Mouse (Mus musculus): Measurements from ENCODE around the gene Crocc2.

DNA sequence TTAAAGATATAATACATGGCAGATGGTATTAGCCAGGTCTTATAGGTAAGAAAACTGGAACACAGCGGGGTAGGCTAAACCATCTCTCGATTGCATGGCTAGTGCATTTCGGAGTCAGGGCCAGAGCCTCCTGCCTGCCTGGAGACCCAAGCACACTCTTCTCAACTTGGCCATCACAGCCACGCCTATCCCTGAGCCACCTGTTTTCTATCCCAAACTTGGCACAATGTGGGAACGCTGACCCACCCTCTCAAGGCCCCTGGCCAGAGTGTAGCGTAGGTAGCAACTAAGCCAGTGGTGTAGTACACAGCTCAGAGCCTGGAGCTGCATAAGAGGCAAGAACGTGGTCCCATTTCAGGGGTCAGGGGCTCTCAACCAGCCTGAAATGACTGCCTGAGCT, 87.2 kb downstream of the Crocc2 start:
- TF ChIP-seq JUND (IDR thresholded peaks at IDR 0.05; ENCODE audit: low read depth, low read length): no peak
- TF ChIP-seq POLR2A (IDR thresholded peaks at IDR 0.05; ENCODE audit: control insufficient read depth in 1 of 2, insufficient read depth in 1 of 2, low read depth in 1 of 2, low read length in 2 of 2, poor library complexity in 1 of 2): no peak
- TF ChIP-seq NELFE (IDR thresholded peaks at IDR 0.05; ENCODE audit: low read depth, low read length): no peak
- no peak for TF ChIP-seq MAFK (IDR thresholded peaks at IDR 0.05; ENCODE audit: borderline replicate concordance, low read depth, low read length)
- no peak for TF ChIP-seq NRF1 (IDR thresholded peaks at IDR 0.05; ENCODE audit: insufficient read depth, low read depth, low read length, poor library complexity, severe bottlenecking)
- TF ChIP-seq GABPA (IDR thresholded peaks at IDR 0.05; ENCODE audit: low read depth, low read length): no peak
- no peak for TF ChIP-seq CTCF (IDR thresholded peaks at IDR 0.05 in 2 of 3, conservative IDR thresholded peaks at IDR 0.05 in 1 of 3; ENCODE audit: control insufficient read depth in 1 of 3, insufficient read depth in 1 of 3, low read depth in 2 of 3, low read length in 3 of 3, poor library complexity in 1 of 3, severe bottlenecking in 1 of 3)
- TF ChIP-seq ETS1 (IDR thresholded peaks at IDR 0.05; ENCODE audit: low read depth, low read length): no peak
- TF ChIP-seq RCOR1 (IDR thresholded peaks at IDR 0.05; ENCODE audit: low read depth, low read length): no peak
